Mouse (Mus musculus): ENCODE results near the gene Bahcc1. TPM values are rescaled to one million over a fixed set of nuclear protein-coding genes. Genes with fewer than 3 reads are reported as not detected.
A peak's percentile ranks its signal among the peaks of the same experiment; 100 is the strongest.

The Bahcc1 gene
- polyA plus RNA-seq, 1 experiment from 2014 or later, result 4.6 TPM

DNA sequence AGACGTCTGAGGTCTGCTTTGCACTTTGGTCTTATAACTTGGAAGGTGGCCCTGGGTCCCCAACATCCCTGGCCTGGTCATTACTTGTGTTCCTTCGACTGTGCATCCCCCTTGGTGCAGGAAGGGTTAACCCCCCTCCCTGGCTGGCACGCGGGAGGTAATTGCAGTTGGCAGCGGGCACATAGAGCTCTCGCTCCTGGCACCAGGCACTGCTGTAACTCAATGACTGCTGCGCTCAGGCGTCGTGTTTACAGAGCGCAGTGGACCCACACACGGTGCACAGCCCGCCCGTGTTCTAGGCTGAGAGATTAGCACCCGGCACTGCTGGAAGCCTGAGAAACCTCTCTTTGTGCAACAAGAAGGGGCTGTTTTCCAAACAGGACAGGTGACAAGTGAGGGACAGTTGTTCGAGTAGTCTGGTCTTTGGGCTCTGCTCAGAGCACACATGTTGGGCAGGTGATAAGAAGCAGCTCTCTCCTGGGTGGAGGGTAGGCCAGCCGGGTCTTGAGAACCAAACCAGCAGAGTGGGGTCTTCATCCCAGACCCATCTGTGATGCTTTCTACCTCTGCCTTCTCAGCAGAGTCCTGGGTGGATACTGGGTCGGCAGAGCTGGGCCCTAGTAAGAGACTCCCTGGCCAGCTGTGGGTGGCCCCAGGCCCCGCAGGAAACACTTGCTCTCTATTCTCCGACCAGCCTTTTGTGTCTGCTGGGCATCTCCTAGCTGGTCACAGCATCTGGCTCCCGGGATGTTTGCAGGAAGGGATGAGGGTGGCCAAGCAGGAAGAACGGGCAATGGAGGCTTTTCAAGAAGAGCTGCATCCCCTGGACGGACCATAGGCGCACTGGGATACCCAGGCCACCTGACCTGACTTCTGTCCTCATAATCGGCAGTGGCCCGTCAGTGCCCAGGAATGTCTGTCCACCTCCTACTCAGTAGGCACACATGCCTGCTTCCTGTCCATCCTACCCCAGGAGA is 27.3 kb downstream of the Bahcc1 start:
- DNase-seq (ENCODE audit: low spot score), result no peak

DNA sequence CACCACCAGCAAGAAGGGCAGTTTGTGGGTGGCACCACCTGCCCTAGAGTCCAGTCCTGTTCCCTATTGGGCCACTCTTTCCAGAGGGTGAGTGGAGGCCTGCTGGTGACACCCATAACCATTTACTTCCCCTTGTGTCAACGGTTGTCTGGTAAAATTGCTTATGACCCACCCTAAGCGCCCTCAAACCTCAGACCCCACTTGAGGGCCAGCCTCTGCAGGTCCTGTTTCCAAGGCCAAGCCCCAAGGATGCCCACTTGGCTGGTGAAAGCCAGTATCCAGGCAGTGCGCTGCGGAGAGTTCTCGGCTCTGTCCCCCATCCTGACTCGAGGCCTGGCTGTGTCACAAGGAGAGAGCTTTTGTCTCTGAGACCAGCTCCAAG is 28.0 kb downstream of the Bahcc1 start:
- DNase-seq (ENCODE audit: low spot score), result no peak

DNA sequence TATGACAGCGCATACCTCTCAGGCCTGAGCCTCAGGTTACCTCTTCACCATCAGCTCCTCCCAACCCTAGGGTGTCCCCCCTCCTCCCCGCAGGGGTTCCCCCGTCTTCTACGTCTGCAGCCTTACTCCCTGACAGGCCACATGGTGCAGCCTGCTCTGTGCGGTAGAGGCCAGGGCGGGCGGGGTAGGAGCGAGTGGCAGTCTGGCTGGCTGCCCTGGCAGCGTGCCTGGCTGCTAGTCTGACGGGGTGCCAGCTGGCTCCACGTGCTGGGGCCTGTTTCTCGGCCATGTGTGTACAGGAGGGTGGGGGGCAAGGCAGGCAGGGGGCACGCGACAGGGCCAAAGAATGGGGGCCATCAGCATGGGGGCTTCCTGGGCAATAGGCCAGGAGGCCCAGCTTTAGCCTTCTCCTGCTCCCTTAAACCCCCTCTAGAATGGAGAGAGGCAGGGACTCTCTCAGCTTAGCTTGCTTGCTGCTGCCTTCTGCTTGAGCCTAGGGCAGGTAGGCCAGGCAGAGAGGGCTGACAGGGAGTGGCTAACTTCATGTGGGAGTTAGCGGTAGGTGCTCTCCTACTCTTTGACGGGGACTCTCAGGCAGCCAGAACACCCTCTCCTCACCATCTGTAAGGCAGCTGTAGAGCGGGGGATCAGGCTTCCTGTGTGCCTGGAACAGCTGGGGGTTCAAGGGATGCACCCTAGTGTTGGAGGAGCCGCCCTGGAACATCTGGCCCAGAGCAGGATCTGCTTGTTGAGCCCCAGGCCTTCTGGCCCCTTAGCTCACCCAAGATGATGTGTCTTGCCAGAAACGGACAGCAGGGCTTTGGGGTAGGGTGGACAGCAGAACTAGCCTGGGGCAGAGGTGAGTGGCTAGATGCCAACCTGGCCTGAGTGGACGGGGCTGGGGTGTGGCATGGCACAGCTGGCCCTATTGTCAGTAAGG is 28.9 kb downstream of the Bahcc1 start:
- DNase-seq (ENCODE audit: low spot score), result no peak

DNA sequence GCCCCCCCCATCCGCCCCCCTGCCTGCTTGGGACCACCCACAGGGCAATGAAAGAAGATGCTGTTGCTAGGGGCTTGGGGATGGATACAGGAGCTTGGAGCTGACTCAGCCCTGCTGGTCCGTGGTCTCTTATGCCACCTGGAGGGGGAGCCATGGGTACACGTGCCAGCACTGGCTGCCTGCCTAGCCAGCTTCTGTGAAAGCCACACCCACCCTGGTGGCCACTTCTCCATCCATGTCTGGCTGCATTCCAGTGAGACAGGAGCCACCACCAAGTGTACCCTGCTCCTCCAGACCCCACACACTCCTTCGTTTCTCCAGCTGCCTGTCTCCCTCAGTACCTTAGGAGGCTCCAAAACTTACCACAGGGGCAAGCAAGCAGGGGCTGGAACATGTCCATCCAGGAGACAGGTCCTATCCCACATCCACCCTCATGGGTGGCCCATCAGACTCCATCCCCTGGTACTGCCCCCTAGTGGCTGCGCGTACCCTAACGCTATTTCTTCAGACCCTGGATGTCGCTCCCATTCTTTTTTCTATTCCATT is 29.7 kb downstream of the Bahcc1 start:
- DNase-seq (ENCODE audit: low spot score), result peak; percentile 55

DNA sequence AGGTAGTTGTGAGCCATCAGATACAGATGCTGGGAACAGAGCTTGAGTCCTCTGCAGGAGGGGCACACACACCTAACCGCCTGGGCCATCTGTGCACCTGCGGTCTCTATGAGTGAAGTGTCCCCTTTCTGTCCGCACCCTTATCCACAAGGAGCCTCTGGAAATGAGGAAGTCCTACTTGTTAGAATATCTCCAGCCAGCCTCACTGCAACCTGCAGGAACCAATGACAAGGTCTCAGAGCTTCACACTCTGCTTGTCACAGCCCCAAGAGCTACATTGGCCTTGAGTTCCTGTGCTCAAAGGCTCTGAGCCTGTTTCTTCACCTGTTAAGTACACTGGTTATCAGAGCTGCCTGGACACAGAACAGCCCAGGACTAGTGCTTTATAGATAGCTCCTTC is 30.4 kb downstream of the Bahcc1 start:
- no peak for DNase-seq (ENCODE audit: low spot score)

DNA sequence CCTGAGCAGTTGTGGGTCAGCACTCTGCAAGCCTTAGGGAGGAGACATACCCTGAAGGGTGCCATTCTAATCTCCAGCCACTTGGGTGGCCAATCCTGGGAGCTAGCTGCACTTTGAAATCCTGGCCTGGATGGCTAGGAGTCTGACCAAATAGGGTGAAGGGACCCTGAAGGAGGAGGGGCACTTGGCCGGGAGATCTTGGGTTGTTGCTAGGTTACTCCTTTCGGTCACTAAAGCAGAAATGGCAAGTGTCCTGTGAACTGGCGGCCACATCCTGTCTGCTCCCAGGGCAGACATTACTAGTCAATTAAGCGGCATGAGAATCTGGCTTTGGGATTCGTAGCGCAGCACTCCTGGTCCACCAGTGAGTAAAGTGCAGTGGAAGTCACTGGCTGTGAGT is 31.3 kb downstream of the Bahcc1 start:
- no peak for DNase-seq (ENCODE audit: low spot score)

DNA sequence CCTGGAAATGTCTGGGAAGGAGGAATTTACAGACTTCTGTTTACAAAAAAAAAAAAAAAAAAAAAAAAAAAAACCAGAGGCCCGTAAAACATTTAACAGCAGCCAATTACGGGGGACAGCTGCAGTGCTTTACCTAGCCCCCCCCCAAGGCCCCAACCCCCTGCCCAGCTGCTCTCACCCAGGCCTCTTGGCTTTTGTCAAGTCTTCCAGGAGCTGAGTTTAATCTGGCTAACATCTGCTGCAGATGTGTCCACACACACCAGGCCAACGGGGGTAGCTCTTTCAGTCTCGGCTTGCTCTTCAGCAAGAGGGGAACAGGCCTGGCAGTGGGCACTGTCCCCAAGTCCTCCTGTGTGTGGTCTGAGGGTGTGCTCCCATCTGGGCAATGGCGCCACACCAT is 32.7 kb downstream of the Bahcc1 start:
- no peak for DNase-seq (ENCODE audit: low spot score)

DNA sequence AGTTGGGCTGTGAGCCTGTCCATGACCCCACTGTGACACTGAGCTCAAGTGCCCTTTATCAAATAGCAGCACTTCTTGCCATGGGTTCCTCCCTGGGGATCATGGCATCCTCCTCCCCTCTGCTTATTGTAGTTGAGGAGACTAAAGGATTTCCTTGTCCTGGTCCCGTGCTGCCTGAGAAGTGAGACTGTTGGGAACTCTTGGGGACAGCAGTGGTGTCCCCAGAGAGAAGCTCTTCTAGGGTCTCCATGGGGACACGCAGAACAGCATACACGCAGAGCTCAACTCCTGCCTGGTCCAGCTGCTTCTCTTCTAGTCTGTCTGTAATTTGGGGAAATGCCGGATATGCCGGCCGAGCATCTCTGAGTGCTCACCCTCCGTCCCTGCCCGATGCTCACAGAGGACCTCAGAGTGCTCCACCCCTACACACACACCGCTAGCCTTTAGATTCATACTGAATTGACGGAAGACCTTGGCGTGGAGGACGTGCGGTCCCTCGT is 33.6 kb downstream of the Bahcc1 start:
- DNase-seq (ENCODE audit: low spot score), result no peak

DNA sequence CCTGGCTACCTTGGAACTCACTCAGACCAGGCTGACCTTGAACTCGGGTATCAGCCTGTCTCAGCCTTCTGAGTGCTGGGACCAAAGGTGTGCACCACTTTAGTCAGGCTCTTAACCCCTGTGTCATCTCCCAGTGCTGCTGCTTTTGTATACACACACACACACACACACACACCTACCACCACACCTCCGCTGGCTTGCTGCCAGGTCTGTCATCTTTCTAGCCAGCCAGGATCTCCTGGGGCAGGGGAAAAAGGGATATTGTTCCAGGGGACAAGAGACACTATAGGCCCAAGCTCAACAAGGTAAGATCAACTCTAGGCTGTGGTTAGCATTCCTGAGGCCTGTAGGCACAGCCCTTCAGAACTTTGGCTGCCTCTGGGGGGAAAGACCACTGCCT is 34.5 kb downstream of the Bahcc1 start:
- DNase-seq (ENCODE audit: low spot score), result no peak

DNA sequence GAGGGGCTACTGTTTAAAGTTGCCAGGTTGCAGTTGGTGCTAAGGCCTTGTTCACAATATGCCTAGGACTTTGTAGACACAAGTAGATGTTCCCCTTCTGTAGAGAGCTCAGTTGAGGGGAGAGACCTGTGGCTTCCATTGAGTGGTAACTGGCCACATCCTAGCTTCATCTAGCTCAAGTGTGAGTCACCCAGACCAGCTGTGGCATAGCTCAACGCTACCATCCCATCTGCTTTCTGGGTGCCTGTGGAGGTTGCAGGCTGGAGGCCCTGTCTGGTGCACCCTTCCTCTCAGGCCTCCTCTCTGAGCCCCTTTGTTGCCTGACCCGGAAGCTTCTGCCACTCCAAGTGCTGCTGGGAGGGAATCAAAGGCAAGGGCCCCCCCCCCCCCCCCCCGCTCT is 34.9 kb downstream of the Bahcc1 start:
- DNase-seq (ENCODE audit: low spot score), result peak; percentile 54

DNA sequence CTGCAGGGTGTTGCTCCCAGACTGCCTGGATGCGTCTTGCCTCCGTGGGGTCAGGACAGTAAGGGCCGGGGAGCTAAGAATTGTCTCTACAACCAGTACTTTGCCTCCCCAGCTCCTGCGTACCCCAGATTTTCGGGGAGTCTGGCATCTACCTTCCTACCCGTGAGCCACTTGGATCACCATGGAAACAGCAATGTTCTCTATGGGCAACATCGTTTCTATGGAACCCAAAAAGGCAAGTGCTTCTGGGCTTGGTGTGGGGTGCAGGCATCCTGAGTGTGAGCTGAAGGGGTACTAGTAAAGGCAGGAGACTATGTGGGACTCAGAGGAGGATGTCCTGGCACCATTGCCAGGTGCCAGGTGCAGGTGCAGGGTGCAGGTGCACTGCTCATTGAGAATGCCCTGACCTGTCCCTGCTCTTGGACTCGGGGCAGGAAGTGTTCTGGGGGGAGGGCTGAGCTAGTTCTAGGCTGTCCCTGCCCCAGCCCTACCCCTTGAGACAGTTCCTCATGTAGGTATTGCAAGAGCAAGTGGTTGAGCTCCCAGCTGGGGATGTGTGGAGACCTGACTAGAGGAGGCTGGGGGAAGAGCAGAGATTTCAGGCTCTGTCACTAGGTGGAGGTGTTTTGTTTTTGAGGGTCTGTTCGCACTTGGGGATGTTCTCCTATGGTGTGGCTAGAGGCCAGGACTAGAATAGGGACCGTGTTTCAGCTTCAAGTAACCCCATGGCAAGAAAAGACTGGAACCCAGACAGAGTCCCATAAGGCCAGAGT is 35.6 kb downstream of the Bahcc1 start:
- DNase-seq (ENCODE audit: low spot score), result peak; percentile 62

DNA sequence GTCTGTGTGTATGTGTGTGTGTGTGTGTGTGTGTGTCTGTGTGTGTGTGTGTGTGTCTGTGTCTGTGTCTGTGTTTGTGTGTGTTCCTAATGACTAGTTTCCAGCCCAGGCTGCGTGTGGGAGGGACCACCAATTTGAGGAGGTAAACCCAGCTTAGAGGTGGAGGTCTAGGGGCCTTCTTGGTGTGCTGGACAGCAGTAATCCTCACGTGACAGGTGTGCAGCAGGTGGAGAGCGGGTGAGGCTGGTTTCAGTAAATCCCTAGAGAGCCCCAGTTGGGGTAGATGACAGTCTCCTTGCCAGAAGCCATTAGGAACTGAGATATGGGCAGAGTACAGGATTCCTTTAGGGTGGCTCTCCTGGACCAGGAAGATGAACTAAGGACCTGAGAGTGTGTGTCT is 36.3 kb downstream of the Bahcc1 start:
- no peak for DNase-seq (ENCODE audit: low spot score)

DNA sequence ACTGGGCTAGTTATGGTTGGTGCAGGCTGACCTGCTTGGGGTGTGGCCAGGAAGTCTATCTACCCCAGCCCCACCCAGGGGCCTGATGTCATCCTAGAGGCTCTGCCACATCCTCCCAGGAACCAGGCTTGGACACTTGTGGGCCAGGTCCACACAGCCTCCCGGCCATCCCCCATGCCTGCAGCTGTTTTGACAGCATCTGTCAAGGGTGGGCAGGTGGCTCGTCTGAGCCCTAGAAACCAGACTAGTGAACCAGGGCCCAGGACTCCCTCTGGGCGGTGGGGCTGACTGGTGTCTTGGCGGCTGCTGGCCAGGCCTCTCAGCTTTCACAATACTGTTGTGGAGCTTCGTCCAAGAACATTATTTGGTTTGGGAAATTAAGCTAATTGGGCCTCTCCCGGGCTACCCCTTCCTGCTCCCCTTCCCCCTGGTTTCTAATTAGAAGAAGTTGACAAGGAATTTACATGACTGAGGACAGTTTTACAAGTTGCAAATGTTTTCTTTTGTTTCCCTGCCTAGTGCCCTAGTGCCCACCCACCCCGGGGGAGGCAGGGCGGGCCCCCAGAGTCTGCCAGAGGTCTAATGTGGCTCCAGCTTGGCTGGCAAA is 36.9 kb downstream of the Bahcc1 start:
- no peak for DNase-seq (ENCODE audit: low spot score)

DNA sequence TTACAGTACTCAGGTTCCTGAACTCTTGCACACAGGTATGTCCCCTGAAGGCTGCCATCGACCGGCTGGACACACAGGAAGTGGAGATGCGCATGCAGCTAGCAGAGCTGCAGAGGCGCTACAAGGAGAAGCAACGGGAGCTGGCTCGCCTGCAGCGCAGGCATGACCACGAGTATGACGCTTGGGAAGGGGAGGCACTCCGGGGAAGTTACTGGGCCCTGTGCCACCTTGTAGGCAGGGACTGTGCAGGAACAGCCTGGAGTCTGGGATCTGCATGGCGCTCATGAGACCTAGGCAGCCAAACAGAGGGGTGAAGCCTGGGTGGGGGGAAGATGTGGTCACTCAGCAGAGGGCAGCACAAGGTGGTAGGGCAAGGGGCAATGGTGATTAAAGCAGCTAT is 46.6 kb downstream of the Bahcc1 start:
- DNase-seq (ENCODE audit: low spot score), result no peak

DNA sequence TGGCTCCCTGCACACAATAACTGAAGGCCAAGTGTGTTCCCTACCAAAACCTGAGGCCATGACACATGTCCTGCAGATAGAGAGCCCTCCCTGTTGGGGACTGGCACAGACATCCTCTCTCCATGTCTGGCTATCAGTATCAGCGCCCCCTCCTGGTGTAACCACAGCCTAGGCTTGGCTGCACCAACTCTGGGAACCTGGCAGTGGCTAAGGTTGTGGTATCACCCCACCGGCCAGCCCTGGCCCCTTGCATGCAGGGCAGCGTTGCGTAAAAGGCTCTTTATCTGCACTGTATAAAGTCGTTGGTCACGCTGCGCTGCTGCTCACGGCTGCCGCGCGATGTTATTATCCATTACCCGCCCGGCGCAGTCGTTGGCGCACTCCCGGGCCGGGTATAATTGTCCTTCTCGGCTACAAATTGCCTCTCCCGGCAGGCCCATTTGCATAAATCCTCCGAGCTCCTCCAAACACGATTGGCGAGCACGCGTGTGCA is 47.6 kb downstream of the Bahcc1 start:
- peak; percentile 32 for DNase-seq (ENCODE audit: low spot score)

DNA sequence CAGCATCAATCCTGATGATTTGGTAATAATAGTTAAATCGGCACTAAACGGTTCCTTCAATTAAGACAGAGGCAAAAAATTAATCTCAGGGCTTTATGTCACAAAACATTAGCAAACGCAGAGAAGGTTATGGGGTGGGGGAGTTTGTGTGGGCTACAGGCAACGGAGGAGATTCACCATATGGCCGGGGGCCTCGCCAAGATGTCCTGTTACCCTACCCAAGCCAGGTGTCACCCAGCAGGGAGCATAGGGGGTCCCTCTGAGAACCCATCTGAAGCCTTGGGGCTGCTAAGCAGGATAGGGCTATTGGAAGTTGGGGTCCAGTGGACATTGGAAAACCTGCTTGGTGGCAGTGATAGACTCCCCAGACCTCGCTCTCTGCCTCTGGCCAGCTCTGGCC is 48.0 kb downstream of the Bahcc1 start:
- DNase-seq (ENCODE audit: low spot score), result no peak

DNA sequence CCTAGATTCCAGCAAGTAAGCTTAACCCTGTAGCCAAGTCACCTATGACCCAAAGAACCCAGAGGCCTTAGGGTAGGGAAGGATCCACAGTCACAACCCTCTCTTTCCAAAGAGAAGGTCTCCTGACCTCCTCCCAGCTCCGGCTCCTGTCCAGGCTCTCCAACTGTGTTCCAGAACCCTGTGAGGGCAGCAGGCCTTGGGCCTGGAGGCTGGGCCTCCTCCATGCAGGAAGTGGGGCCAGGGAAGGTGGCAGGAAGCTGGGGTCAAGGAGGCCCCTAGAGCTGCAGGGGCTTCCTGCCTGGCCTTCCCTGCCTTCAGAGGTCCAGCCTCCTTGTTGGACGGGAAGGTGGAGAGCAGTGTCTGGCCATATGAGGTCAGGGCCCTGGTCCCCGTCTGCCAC is 48.5 kb downstream of the Bahcc1 start:
- DNase-seq (ENCODE audit: low spot score), result no peak

DNA sequence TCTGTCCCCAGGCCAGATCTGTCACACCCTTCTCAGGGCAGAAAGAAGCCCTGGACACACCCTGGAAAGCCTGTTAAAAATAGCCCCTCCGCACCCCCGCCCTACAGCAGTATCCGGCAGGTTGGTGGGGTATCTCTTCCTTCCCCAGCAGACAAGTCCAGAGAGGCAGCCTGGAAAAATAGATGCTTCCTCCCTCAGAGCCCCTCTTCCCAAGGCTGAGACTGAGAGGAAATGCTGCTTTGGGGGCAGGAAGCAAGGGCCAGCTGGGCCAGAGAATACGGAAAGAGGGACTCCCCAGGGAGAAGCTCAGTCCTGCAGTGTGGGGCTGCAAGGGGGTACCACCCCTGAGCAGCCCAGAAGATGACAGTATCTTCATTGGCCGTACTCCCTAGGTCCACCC is 50.8 kb downstream of the Bahcc1 start:
- no peak for DNase-seq (ENCODE audit: low spot score)

DNA sequence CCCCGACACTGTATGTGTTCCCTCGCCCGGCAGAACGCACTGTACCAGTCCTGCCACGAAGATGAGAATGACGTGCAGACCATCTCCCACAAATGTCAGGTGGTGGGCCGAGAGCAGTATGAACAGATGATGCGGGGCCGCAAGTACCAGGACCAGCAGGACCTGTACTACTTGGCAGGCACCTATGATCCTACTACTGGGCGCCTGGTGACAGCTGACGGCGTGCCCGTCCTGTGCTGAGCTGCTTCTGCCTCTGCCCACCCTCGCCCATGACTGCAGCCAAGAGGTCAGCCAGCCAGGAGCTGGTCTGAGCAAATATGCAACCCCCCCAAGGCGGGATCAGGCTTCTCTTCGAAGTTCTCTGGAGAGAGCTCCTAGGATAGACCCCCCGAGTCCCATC is 56.9 kb downstream of the Bahcc1 start:
- no peak for DNase-seq (ENCODE audit: low spot score)

DNA sequence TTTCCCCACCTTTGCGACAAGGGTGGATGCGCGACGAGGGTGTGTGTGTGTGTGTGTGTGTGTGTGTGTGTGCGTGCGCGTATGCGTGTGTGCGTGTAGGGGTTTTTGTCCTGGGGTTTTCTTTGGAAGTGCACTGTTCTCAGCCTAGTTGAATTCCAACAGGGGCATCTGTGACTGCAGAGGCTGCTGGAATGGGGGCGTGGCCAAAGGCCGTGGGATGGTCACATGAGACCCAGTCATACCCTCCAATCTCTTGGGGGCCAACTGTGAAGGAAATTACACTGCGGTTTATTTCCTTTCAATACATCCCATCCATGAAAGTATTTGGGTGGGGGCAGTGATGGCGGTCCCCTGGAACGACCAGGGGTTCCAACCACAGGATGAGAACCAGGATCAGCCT is 57.5 kb downstream of the Bahcc1 start:
- no peak for DNase-seq (ENCODE audit: low spot score)
